Mouse (Mus musculus): ENCODE measurements at regions not wholly inside any gene's neighbourhood (a gene's known extent, or its start where the extent isn't known, plus 50 kb on each side); places are given as distances from the start of the nearest gene placed in this dataset.
A peak's percentile ranks its signal among the peaks of the same experiment; 100 is the strongest.

GRCm38 (mm10) chr6:100025531-100025951, 261.7 kb downstream of the Rybp start:
- Histone ChIP-seq H3K27ac (peak overlapping the region; percentile 1; the same call in 1 of the 2 replicates), H3K4me3 (no peak overlapping the region), H3K9me3 (replicated peaks) (no peaks in the 10 kb centered on the region), H3K9ac (no peak overlapping the region), H3K27me3 (0 out of 2 replicates have a peak, but pooled peaks cover 9% of the 10 kb centered on the region), H3K4me2 (no peak overlapping the region), H3K36me3 (ENCODE audit: poor library complexity, severe bottlenecking) (no peaks in the 10 kb centered on the region), H3K4me1 (peaks cover 30% of the 10 kb centered on the region)
- WGBS = 4% methylated on average over 5 of the region's 5 CpGs
- ATAC-seq = peak; percentile 84

- Histone ChIP-seq H3K4me2 (no peak overlapping the region), H3K4me3 (no peak overlapping the region), H3K4me1 (peaks cover 23% of the 10 kb centered on the region), H3K36me3 (ENCODE audit: poor library complexity, severe bottlenecking) (no peaks in the 10 kb centered on the region), H3K27me3 (0 out of 2 replicates have a peak, but pooled peaks cover 9% of the 10 kb centered on the region), H3K27ac (no peak overlapping the region), H3K9me3 (replicated peaks) (no peaks in the 10 kb centered on the region), H3K9ac (no peak overlapping the region)
- 68% methylated on average over 7 of the region's 7 CpGs for WGBS
- no peak for ATAC-seq
Observed at GRCm38 (mm10) chr6:100023434-100024095, 263.7 kb downstream of the Rybp start.

GRCm38 (mm10) chr6:100019016-100019415, 268.3 kb downstream of the Rybp start:
- 0 out of 2 replicates have a peak, but pooled peaks have one; percentile 57 for ATAC-seq
- no peak overlapping the region for H3K27ac ChIP-seq
- H3K9ac ChIP-seq = no peak overlapping the region
- 0 out of 2 replicates have a peak, but pooled peaks cover 7% of the 10 kb centered on the region for H3K27me3 ChIP-seq
- no peaks in the 10 kb centered on the region for H3K9me3 ChIP-seq (replicated peaks)
- WGBS = 79% methylated on average over 3 of the region's 3 CpGs
- no peaks in the 10 kb centered on the region for H3K36me3 ChIP-seq (ENCODE audit: poor library complexity, severe bottlenecking)
- H3K4me1 ChIP-seq = peaks cover 10% of the 10 kb centered on the region
- no peak overlapping the region for H3K4me2 ChIP-seq
- H3K4me3 ChIP-seq = no peak overlapping the region

GRCm38 (mm10) chr6:100013949-100014348, 273.3 kb downstream of the Rybp start:
- Histone ChIP-seq H3K36me3 (ENCODE audit: poor library complexity, severe bottlenecking) (no peaks in the 10 kb centered on the region), H3K4me1 (peaks cover 23% of the 10 kb centered on the region), H3K27ac (no peak overlapping the region), H3K4me2 (no peak overlapping the region), H3K9ac (no peak overlapping the region), H3K4me3 (no peak overlapping the region), H3K27me3 (no peaks in the 10 kb centered on the region), H3K9me3 (replicated peaks) (no peaks in the 10 kb centered on the region)
- 58% methylated on average over 6 of the region's 6 CpGs for WGBS
- ATAC-seq = no peak

GRCm38 (mm10) chr6:100011520-100012062, 275.7 kb downstream of the Rybp start:
- peak overlapping the region; percentile 49 for H3K4me2 ChIP-seq
- peak; percentile 85 for ATAC-seq
- peak overlapping the region; percentile 68 for H3K27ac ChIP-seq
- H3K36me3 ChIP-seq (ENCODE audit: poor library complexity, severe bottlenecking) = no peaks in the 10 kb centered on the region
- H3K4me3 ChIP-seq = no peak overlapping the region
- H3K9me3 ChIP-seq (replicated peaks) = no peaks in the 10 kb centered on the region
- H3K9ac ChIP-seq = peak overlapping the region; percentile 23; the same call in 1 of the 2 replicates
- H3K27me3 ChIP-seq = no peaks in the 10 kb centered on the region
- 29% methylated on average over 17 of the region's 17 CpGs for WGBS
- peaks cover 23% of the 10 kb centered on the region for H3K4me1 ChIP-seq

GRCm38 (mm10) chr6:100010954-100011481, 276.3 kb downstream of the Rybp start:
- H3K36me3 ChIP-seq (ENCODE audit: poor library complexity, severe bottlenecking) = no peaks in the 10 kb centered on the region
- 35% methylated on average over 9 of the region's 9 CpGs for whole genome bisulfite sequencing
- peaks cover 23% of the 10 kb centered on the region for H3K4me1 ChIP-seq
- H3K9ac ChIP-seq = peak overlapping the region; percentile 23; the same call in 1 of the 2 replicates
- H3K4me2 ChIP-seq = peak overlapping the region; percentile 49
- no peak for ATAC-seq
- H3K27ac ChIP-seq = peak overlapping the region; percentile 68
- no peaks in the 10 kb centered on the region for H3K27me3 ChIP-seq
- no peaks in the 10 kb centered on the region for H3K9me3 ChIP-seq (replicated peaks)
- no peak overlapping the region for H3K4me3 ChIP-seq

- Histone ChIP-seq H3K4me3 (no peak overlapping the region), H3K9ac (no peak overlapping the region), H3K9me3 (replicated peaks) (no peaks in the 10 kb centered on the region), H3K27ac (peak overlapping the region; percentile 27; the same call in 1 of the 2 replicates), H3K4me1 (peaks cover 30% of the 10 kb centered on the region), H3K4me2 (no peak overlapping the region), H3K36me3 (ENCODE audit: poor library complexity, severe bottlenecking) (no peaks in the 10 kb centered on the region), H3K27me3 (peaks cover 20% of the 10 kb centered on the region)
- ATAC-seq = peak; percentile 33; the same call in 1 of the 2 replicates
- 24% methylated on average over 13 of the region's 13 CpGs for WGBS
Observed at GRCm38 (mm10) chr6:99999711-100000365, 273.6 kb upstream of the Prok2 start.

- Histone ChIP-seq H3K9me3 (replicated peaks) (no peaks in the 10 kb centered on the region), H3K9ac (no peak overlapping the region), H3K4me1 (peaks cover 47% of the 10 kb centered on the region), H3K27ac (peak overlapping the region; percentile 40; the same call in 1 of the 2 replicates), H3K27me3 (peaks cover 16% of the 10 kb centered on the region), H3K4me2 (peak overlapping the region; percentile 10; the same call in 1 of the 2 replicates), H3K4me3 (no peak overlapping the region), H3K36me3 (ENCODE audit: poor library complexity, severe bottlenecking) (no peaks in the 10 kb centered on the region)
- peak; percentile 48 for ATAC-seq
- WGBS = 23% methylated on average over 15 of the region's 15 CpGs
Observed at GRCm38 (mm10) chr6:99995970-99996956, 270.1 kb upstream of the Prok2 start.

- Histone ChIP-seq H3K27me3 (peaks cover 12% of the 10 kb centered on the region), H3K36me3 (ENCODE audit: poor library complexity, severe bottlenecking) (no peaks in the 10 kb centered on the region), H3K9me3 (replicated peaks) (no peaks in the 10 kb centered on the region), H3K4me1 (peaks cover 45% of the 10 kb centered on the region), H3K9ac (no peak overlapping the region), H3K27ac (no peak overlapping the region), H3K4me3 (no peak overlapping the region), H3K4me2 (no peak overlapping the region)
- no peak for ATAC-seq
- WGBS = 44% methylated on average over 3 of the region's 3 CpGs
Observed at GRCm38 (mm10) chr6:99994026-99994425, 267.8 kb upstream of the Prok2 start.

GRCm38 (mm10) chr6:99991079-99991478, 264.9 kb upstream of the Prok2 start:
- peak; percentile 76 for ATAC-seq
- H3K27ac ChIP-seq = no peak overlapping the region
- no peaks in the 10 kb centered on the region for H3K9me3 ChIP-seq (replicated peaks)
- no peak overlapping the region for H3K9ac ChIP-seq
- peaks cover 35% of the 10 kb centered on the region for H3K4me1 ChIP-seq
- no peak overlapping the region for H3K4me3 ChIP-seq
- H3K27me3 ChIP-seq = peaks cover 22% of the 10 kb centered on the region
- no peaks in the 10 kb centered on the region for H3K36me3 ChIP-seq (ENCODE audit: poor library complexity, severe bottlenecking)
- 28% methylated on average over 7 of the region's 7 CpGs for WGBS
- H3K4me2 ChIP-seq = no peak overlapping the region

GRCm38 (mm10) chr6:99990604-99991003, 264.4 kb upstream of the Prok2 start:
- peaks cover 27% of the 10 kb centered on the region for H3K27me3 ChIP-seq
- 84% methylated on average over 6 of the region's 6 CpGs for WGBS
- ATAC-seq = no peak

More at GRCm38 (mm10) chr6:99990604-99991003, 264.4 kb upstream of the Prok2 start:
- no peaks in the 10 kb centered on the region for H3K36me3 ChIP-seq (ENCODE audit: poor library complexity, severe bottlenecking)
- no peaks in the 10 kb centered on the region for H3K9me3 ChIP-seq (replicated peaks)
- no peak overlapping the region for H3K4me2 ChIP-seq
- H3K27ac ChIP-seq = no peak overlapping the region
- peaks cover 32% of the 10 kb centered on the region for H3K4me1 ChIP-seq
- H3K9ac ChIP-seq = no peak overlapping the region
- no peak overlapping the region for H3K4me3 ChIP-seq
